Mouse (Mus musculus) layer of hippocampus, adult 9-10 months (tissue): ENCODE data around the gene Pcsk4.
A peak's percentile ranks its signal among the peaks of the same experiment; 100 is the strongest.

Source experiments
- DNase-seq: peaks from one replicate; pipeline ENCODE4 v3.0.0; 2022; ENCODE audit warnings: low spot score

The Pcsk4 gene

GRCm38 (mm10) chr10:80329273-80330081 is at the start of gene Pcsk4, which contains the start of gene Reep6:
TSS of gene Pcsk4 (minus strand) at chr10:80329498.
TSS of gene Reep6 (plus strand) at chr10:80329953.
- DNase-seq = peak; percentile 92

- no peak for DNase-seq
Measured at GRCm38 (mm10) chr10:80377716-80378115, 48.4 kb upstream of the Pcsk4 start.

GRCm38 (mm10) chr10:80376160-80376559 is 46.9 kb upstream of the Pcsk4 start:
- peak; percentile 89 for DNase-seq

- no peak for DNase-seq
Measured at GRCm38 (mm10) chr10:80374063-80374462, 44.8 kb upstream of the Pcsk4 start.

DNA sequence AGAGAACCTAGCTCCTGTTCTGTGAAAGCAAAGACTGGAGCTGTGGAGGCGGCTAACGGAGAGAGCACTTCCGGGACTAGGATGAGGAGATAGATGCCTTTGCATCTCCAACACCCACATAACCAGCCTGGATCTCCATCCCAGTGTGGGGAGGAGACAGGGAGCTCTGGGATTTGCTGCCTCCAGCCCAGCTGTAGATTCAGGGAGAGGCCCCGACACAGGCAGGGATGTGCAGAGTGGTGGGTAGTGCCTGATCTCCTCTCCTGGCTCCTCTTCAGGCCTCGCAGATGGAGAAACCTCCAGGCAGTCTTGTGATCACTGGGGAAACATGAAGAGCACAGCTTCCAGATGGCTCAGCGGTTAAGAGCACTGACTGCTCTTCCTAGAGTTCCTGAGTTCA is 43.4 kb upstream of the Pcsk4 start:
- no peak for DNase-seq

DNA sequence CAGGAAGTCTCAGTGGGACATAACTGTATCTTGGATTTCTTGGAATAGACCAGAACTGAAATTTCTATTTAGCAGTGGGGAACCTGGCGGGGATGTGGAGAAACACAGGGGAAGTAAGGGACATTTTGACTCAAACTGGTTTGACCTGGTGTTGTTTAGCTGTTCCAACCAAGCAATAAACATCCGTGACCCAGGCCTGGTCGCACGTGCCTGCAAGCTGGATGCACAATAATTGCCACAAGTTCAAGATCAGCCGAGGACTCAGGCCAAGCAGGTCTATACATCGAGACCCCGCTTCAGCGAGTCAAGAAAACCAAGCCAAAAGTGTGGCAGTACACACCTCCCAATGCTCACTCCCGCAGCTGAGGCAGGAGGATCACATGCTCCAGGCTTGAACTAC is 42.7 kb upstream of the Pcsk4 start:
- no peak for DNase-seq

GRCm38 (mm10) chr10:80371411-80371966 is 42.2 kb upstream of the Pcsk4 start:
- no peak for DNase-seq

DNA sequence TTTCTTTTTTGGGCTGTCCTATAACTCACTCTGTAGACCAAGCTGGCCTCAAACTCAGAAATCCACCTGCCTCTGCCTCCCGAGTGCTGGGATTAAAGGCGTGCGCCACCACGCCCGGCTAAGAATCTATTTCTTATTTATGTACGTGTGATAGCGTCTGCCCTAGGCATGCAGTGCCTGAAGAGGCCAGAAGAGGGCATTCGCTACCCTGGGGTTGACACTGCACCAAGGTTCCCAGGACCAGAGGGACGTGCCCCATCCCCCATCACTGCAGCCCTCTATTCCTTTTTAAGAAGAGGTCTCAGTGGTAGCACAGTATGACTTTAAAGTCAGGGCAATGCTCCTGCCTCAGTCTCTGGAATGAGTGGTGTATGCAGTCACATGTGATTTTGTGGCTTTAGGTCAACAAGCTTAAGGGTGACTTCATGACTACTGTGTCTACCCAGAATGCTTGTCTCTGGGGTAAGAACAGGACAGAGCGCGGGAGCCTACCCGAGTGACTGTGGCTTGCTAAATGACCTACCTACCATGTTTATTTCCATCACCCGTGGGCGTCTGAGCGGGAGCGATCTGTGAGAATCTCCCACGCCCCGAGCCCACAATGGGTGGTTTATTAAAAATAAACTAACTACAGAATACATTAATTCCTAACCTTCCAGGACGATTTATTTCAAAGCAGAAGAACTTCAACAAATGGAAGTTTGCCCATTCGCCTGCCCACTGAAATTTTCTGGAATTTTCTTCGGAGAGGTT is 40.9 kb upstream of the Pcsk4 start:
- no peak for DNase-seq

DNA sequence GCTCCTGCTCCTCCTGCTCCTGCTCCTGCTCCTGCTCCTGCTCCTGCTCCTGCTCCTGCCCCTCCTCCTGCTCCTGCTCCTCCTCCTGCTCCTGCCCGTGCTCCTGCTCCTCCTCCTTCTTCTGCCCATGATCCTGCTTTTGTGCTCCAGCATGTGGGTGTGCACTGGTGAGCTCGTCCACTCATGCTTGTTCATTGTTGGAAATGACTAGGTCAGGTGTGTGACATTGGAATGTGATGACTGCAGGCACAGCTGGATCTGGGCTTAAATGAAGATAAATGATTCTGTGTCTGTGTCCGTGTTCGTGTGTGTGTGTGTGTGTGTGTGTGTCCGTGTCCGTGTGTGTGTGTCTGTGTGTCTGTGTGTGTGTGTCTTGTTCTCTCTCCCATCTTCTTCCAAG is 39.1 kb upstream of the Pcsk4 start:
- DNase-seq = no peak

GRCm38 (mm10) chr10:80367954-80368353 is 38.7 kb upstream of the Pcsk4 start:
- DNase-seq = no peak

DNA sequence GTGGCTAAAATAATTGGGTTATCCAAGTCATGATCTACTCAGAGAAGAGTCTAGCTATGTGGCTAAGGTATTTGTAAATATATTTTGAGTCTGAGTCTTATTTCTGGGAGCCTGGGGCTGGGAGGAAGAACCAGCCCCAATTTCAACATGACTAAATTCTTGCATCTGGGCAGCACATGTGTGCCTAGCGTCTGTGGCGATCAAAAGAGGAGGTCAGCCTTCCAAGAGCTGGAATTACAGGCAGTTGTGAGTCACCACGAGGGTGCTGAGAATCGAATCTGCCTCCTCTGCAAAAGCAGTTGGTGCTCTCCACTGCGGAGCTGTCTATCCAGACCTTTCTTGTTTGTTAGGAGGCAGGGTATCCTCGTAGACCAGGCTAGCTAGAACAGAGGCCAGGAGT is 36.4 kb upstream of the Pcsk4 start:
- DNase-seq = no peak

- DNase-seq = no peak
Measured at GRCm38 (mm10) chr10:80363734-80364133, 34.4 kb upstream of the Pcsk4 start.

DNA sequence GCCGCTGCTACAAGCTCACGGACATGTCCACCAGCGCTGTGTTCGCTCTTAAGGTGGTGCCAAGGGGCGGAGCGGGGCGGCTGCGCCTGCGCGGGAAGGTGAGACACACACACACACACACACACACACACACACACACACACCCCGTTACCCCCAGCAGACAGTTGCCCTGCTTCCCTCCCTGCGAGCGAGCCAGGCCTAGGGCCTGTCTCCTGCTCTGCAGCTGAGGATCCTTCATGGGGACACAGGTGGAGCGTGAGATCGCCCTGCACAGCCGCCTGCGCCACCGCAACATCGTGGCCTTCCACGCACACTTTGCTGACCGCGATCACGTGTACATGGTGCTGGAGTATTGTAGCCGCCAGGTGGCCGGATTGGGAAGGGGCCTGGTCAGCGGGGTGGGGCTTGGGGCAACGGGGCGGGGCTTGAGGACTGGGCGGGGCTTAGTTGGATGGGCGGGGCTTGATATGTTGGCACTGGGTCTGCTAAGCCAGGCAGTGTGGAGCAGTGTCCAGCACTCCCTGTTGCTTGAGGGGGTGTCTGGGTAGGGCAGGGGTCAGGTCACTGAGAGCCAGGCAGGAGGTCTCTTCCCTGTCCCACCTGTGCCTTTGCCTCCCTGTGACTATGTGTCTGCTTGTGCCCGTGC is 28.8 kb upstream of the Pcsk4 start:
- DNase-seq = no peak

GRCm38 (mm10) chr10:80357336-80357735 is 28.0 kb upstream of the Pcsk4 start:
- no peak for DNase-seq

DNA sequence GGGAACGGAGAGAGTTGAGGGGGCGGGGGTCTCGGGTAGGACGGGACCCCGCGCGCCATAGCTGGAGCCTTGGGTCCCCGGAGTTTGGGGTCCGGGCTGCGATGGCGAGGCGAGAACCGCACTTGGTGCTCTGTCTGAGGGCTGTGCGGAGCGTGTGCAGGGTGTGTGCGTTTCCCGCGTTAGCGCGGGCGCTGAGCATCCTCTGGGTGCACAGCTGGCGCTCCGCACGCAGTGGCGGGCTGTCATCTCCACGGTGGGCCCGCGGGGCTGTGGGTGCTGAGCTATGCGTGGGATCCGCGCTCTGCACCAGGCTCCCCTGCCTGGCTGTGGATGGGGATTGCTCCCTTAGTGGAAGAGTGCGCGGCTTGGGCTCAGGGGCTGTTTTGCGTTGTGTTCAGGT is 27.4 kb upstream of the Pcsk4 start:
- DNase-seq = no peak

DNA sequence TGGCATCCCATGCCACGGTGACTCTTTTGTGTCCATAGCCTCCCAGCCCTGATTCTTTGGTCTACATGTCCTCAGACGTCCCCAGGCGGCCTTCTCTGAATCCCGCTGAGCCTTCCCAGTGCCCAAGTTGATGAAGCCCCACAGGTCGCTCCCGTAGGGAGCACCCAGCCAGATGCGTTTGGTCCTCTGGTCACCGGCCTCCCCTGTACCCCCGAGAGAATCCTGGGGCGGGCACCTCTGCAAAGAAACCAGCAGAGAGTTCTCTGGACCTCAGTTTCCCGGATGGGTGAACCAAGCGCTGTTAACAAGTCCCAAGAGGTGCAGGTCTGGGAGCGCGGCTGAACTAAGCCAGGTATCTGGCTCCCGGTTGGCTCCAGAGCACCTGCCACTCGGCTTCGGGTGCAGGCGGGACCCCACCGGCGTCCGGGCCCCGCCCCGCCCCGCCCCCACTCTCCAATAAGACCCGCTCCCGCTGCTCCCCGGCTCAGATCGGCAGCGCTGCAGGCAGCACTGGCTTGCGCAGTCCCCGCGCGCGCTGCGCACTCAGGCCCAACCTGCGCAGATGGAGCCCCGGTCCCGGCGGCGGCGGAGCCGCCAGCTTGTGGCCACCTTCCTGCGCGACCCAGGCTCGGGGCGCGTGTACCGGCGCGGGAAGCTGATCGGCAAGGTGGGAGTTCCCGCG is 26.8 kb upstream of the Pcsk4 start, which contains the start of gene Plk5:
Gene Plk5, plus strand, starts transcription at position 459 of the 682 bp plus-strand sequence.
- no peak for DNase-seq

GRCm38 (mm10) chr10:80355431-80355830 is 26.1 kb upstream of the Pcsk4 start:
- DNase-seq = no peak

DNA sequence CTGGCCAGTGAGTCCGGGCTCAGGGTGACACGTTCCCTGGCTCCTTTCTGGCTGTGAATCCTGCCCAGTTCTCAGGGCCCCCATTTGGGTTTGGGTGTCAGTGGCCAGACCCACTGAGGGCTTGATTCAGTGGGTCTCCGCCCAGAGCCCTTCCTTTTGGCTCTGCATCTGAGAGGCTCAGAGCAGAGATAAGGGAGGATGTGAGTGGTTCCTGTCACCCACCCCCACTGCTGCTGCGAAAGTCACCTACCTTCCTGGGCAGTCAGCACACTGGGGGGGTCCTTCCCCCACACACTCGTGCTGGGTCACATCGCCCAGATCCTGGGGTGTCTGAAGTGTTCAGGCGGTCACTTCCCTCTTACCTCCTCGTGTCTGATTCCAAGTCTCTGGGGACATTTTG is 23.4 kb upstream of the Pcsk4 start:
- no peak for DNase-seq

GRCm38 (mm10) chr10:80351896-80352295 is 22.6 kb upstream of the Pcsk4 start:
- DNase-seq = no peak

- DNase-seq = peak; percentile 64
Measured at GRCm38 (mm10) chr10:80350292-80350691, 21.0 kb upstream of the Pcsk4 start.

- DNase-seq = no peak
Measured at GRCm38 (mm10) chr10:80348981-80349380, 19.7 kb upstream of the Pcsk4 start.

DNA sequence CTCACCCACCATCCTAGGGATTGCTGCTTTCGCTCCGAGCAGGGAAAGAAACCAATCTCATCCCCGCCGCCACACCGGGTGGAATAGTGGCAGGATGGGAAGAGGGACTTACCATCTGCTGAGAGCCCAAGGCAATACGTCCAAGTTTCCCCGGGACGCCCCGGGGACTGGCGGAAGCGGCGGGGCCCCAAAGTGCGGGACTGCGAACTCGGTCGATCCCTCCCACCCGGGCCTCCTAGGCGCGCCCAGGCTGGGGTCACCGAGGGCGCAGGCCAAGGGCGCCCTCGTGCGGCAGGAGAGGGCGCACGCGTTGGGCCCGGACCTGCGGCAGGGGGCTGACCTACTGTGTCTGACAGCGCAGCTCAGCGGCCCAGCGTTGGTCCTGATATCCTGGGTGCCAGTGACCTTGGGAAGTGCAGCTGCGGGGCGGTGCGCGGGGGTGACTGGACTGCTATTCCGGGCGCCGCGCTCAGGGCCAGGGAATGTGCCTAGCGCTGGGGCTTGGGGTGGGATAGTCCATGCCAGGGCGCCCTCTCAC is 19.0 kb upstream of the Pcsk4 start, which contains the start of gene Adamtsl5:
Gene Adamtsl5, minus strand, starts transcription at position 169 of the 538 bp plus-strand sequence.
- no peak for DNase-seq
